Mouse (Mus musculus): Measurements from ENCODE around the gene Olfr1380. TPM values are rescaled to one million over a fixed set of nuclear protein-coding genes. Genes with fewer than 3 reads are reported as not detected.

The Olfr1380 gene
- polyA plus RNA-seq, 1 experiment from 2014 or later, result not detected

DNA sequence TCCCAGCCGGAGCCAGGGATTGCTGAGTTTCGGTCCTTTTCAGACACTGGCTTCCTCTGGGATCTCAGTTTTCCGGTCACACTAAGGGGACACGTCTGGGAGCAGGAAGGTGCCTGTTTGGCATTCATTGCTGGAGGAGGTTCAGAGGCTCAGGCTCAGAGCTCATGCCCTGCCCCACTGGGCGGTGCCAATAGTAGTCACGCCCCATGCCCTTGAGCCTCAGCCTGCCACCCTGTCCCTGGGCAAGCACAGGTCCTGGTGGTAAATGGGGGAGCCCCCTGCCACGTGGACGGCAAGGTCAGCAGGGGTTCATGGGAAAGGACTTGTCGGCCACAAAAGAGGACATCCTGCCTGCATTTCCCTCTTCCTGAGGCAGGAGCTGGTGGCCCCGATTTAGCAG lies 56.7 kb downstream of the Olfr1380 start:
- Histone ChIP-seq H3K4me3 (ENCODE audit: low read depth, low read length) (no peak overlapping the region), H3K4me2 (no peak overlapping the region), H3K9ac (ENCODE audit: low read length) (no peak overlapping the region), H3K36me3 (ENCODE audit: control insufficient read depth, insufficient read depth, low read length) (no peaks in the 10 kb centered on the region), H3K4me1 (ENCODE audit: control insufficient read depth, insufficient read depth, low read length) (no peaks in the 10 kb centered on the region), H3K27ac (ENCODE audit: low read depth, low read length) (no peak overlapping the region), H3K9me3 (ENCODE audit: control insufficient read depth, low read length) (no peaks in the 10 kb centered on the region), H3K27me3 (ENCODE audit: control insufficient read depth, insufficient read depth, low read length) (peaks cover 26% of the 10 kb centered on the region)
- WGBS, result 23% methylated on average over 10 of the region's 10 CpGs
- no peak for DNase-seq (ENCODE audit: low spot score, missing footprints)
- no peak for ATAC-seq (ENCODE audit: low FRiP score)

Other genes starting within 250 kb of the Olfr1380 start
- not detected in 2 replicates for gene Olfr1391, start 234.1 kb upstream of the Olfr1380 start, polyA plus RNA-seq (2014; fragmentation: Nextera tagmentation; extraction: Ambion mirVana)
- not detected in 2 replicates for gene Olfr1390, start 221.7 kb upstream of the Olfr1380 start, polyA plus RNA-seq (2014; fragmentation: Nextera tagmentation; extraction: Ambion mirVana)
- not detected in 2 replicates for gene Olfr1389, start 133.8 kb upstream of the Olfr1380 start, polyA plus RNA-seq (2014; fragmentation: Nextera tagmentation; extraction: Ambion mirVana)
- 0.07 and 0.08 TPM in 2 replicates for gene Olfr1388, start 120.3 kb upstream of the Olfr1380 start, polyA plus RNA-seq (2014; fragmentation: Nextera tagmentation; extraction: Ambion mirVana)
- gene Olfr1387, start 101.5 kb upstream of the Olfr1380 start, polyA plus RNA-seq (2014; fragmentation: Nextera tagmentation; extraction: Ambion mirVana), result not detected in 2 replicates
- not detected in 2 replicates for gene Olfr1386, start 91.8 kb upstream of the Olfr1380 start, polyA plus RNA-seq (2014; fragmentation: Nextera tagmentation; extraction: Ambion mirVana)
- not detected in 2 replicates for gene Olfr1385, start 67.8 kb upstream of the Olfr1380 start, polyA plus RNA-seq (2014; fragmentation: Nextera tagmentation; extraction: Ambion mirVana)
- gene Olfr1384, start 50.2 kb upstream of the Olfr1380 start, polyA plus RNA-seq (2014; fragmentation: Nextera tagmentation; extraction: Ambion mirVana), result not detected in 2 replicates
- gene Olfr1383, start 37.2 kb upstream of the Olfr1380 start, polyA plus RNA-seq (2014; fragmentation: Nextera tagmentation; extraction: Ambion mirVana), result not detected in 2 replicates
- gene Olfr1382, start 28.6 kb upstream of the Olfr1380 start, polyA plus RNA-seq (2014; fragmentation: Nextera tagmentation; extraction: Ambion mirVana), result not detected in 2 replicates
- not detected in 2 replicates for gene Olfr1381, start 13.4 kb upstream of the Olfr1380 start, polyA plus RNA-seq (2014; fragmentation: Nextera tagmentation; extraction: Ambion mirVana)
- gene Flt4, start 52.4 kb downstream of the Olfr1380 start, polyA plus RNA-seq (2014; fragmentation: Nextera tagmentation; extraction: Ambion mirVana), result 2.4 and 2.6 TPM in 2 replicates
- not detected in 2 replicates for gene Scgb3a1, start 106.7 kb downstream of the Olfr1380 start, polyA plus RNA-seq (2014; fragmentation: Nextera tagmentation; extraction: Ambion mirVana)
- gene Cnot6, start 155.8 kb downstream of the Olfr1380 start, polyA plus RNA-seq (2014; fragmentation: Nextera tagmentation; extraction: Ambion mirVana), result 55.9 and 60.1 TPM in 2 replicates
- 8.7 and 9.9 TPM in 2 replicates for gene Gfpt2, start 237.3 kb downstream of the Olfr1380 start, polyA plus RNA-seq (2014; fragmentation: Nextera tagmentation; extraction: Ambion mirVana)